Mouse (Mus musculus): ENCODE results near the gene Bak1. TPM values are rescaled to one million over a fixed set of nuclear protein-coding genes. Genes with fewer than 3 reads are reported as not detected.
A peak's percentile ranks its signal among the peaks of the same experiment; 100 is the strongest.

The Bak1 gene
- polyA plus RNA-seq, 1 experiment: 14.3 TPM

- Histone ChIP-seq H3K4me1 (ENCODE audit: control insufficient read depth, insufficient read depth, low read length) (no peaks in the 10 kb centered on the region), H3K27me3 (ENCODE audit: control insufficient read depth, insufficient read depth, low read length) (no peaks in the 10 kb centered on the region), H3K27ac (ENCODE audit: control insufficient read depth, insufficient read depth, low read depth, low read length) (no peak overlapping the region), H3K4me3 (ENCODE audit: control insufficient read depth, low read depth, low read length) (no peak overlapping the region), H3K36me3 (ENCODE audit: control insufficient read depth, insufficient read depth, low read length) (no peaks in the 10 kb centered on the region)
- TF ChIP-seq POLR2A (IDR thresholded peaks at IDR 0.05; ENCODE audit: control insufficient read depth, low read depth, low read length) (no peak), CTCF (IDR thresholded peaks at IDR 0.05; ENCODE audit: control insufficient read depth, insufficient read depth, insufficient replicate concordance, low read depth, low read length) (no peak)
These were observed 44.3 kb upstream of the Bak1 start for GRCm38 (mm10) chr17:27073126-27073525.

- H3K27ac ChIP-seq (ENCODE audit: control insufficient read depth, insufficient read depth, low read depth, low read length): no peak overlapping the region
- H3K27me3 ChIP-seq (ENCODE audit: control insufficient read depth, insufficient read depth, low read length): no peaks in the 10 kb centered on the region
- H3K36me3 ChIP-seq (ENCODE audit: control insufficient read depth, insufficient read depth, low read length): no peaks in the 10 kb centered on the region
- H3K4me1 ChIP-seq (ENCODE audit: control insufficient read depth, insufficient read depth, low read length): no peaks in the 10 kb centered on the region
- no peak overlapping the region for H3K4me3 ChIP-seq (ENCODE audit: control insufficient read depth, low read depth, low read length)
- TF ChIP-seq CTCF (IDR thresholded peaks at IDR 0.05; ENCODE audit: control insufficient read depth, insufficient read depth, insufficient replicate concordance, low read depth, low read length): no peak
- TF ChIP-seq POLR2A (IDR thresholded peaks at IDR 0.05; ENCODE audit: control insufficient read depth, low read depth, low read length): no peak
These were observed 43.6 kb upstream of the Bak1 start for GRCm38 (mm10) chr17:27072363-27072762.

GRCm38 (mm10) chr17:27071630-27072029 lies 42.8 kb upstream of the Bak1 start:
- Histone ChIP-seq H3K27me3 (ENCODE audit: control insufficient read depth, insufficient read depth, low read length) (no peaks in the 10 kb centered on the region), H3K36me3 (ENCODE audit: control insufficient read depth, insufficient read depth, low read length) (no peaks in the 10 kb centered on the region), H3K27ac (ENCODE audit: control insufficient read depth, insufficient read depth, low read depth, low read length) (no peak overlapping the region), H3K4me3 (ENCODE audit: control insufficient read depth, low read depth, low read length) (no peak overlapping the region), H3K4me1 (ENCODE audit: control insufficient read depth, insufficient read depth, low read length) (no peaks in the 10 kb centered on the region)
- 0 out of 2 replicates have a peak, but pooled peaks have one; percentile 30 for TF ChIP-seq CTCF (IDR thresholded peaks at IDR 0.05; ENCODE audit: control insufficient read depth, insufficient read depth, insufficient replicate concordance, low read depth, low read length)
- TF ChIP-seq POLR2A (IDR thresholded peaks at IDR 0.05; ENCODE audit: control insufficient read depth, low read depth, low read length): no peak

- Histone ChIP-seq H3K4me1 (ENCODE audit: control insufficient read depth, insufficient read depth, low read length) (no peaks in the 10 kb centered on the region), H3K27me3 (ENCODE audit: control insufficient read depth, insufficient read depth, low read length) (no peaks in the 10 kb centered on the region), H3K27ac (ENCODE audit: control insufficient read depth, insufficient read depth, low read depth, low read length) (no peak overlapping the region), H3K36me3 (ENCODE audit: control insufficient read depth, insufficient read depth, low read length) (no peaks in the 10 kb centered on the region), H3K4me3 (ENCODE audit: control insufficient read depth, low read depth, low read length) (no peak overlapping the region)
- TF ChIP-seq CTCF (IDR thresholded peaks at IDR 0.05; ENCODE audit: control insufficient read depth, insufficient read depth, insufficient replicate concordance, low read depth, low read length) (no peak), POLR2A (IDR thresholded peaks at IDR 0.05; ENCODE audit: control insufficient read depth, low read depth, low read length) (no peak)
These were observed 42.1 kb upstream of the Bak1 start for GRCm38 (mm10) chr17:27070913-27071312.

GRCm38 (mm10) chr17:27069071-27069470 lies 40.3 kb upstream of the Bak1 start:
- no peak overlapping the region for H3K4me3 ChIP-seq (ENCODE audit: control insufficient read depth, low read depth, low read length)
- H3K27me3 ChIP-seq (ENCODE audit: control insufficient read depth, insufficient read depth, low read length): no peaks in the 10 kb centered on the region
- H3K27ac ChIP-seq (ENCODE audit: control insufficient read depth, insufficient read depth, low read depth, low read length): no peak overlapping the region
- no peaks in the 10 kb centered on the region for H3K4me1 ChIP-seq (ENCODE audit: control insufficient read depth, insufficient read depth, low read length)
- no peak for TF ChIP-seq CTCF (IDR thresholded peaks at IDR 0.05; ENCODE audit: control insufficient read depth, insufficient read depth, insufficient replicate concordance, low read depth, low read length)
- TF ChIP-seq POLR2A (IDR thresholded peaks at IDR 0.05; ENCODE audit: control insufficient read depth, low read depth, low read length): no peak
- no peaks in the 10 kb centered on the region for H3K36me3 ChIP-seq (ENCODE audit: control insufficient read depth, insufficient read depth, low read length)

- Histone ChIP-seq H3K36me3 (ENCODE audit: control insufficient read depth, insufficient read depth, low read length) (no peaks in the 10 kb centered on the region), H3K4me1 (ENCODE audit: control insufficient read depth, insufficient read depth, low read length) (no peaks in the 10 kb centered on the region), H3K27ac (ENCODE audit: control insufficient read depth, insufficient read depth, low read depth, low read length) (no peak overlapping the region), H3K27me3 (ENCODE audit: control insufficient read depth, insufficient read depth, low read length) (no peaks in the 10 kb centered on the region), H3K4me3 (ENCODE audit: control insufficient read depth, low read depth, low read length) (no peak overlapping the region)
- TF ChIP-seq CTCF (IDR thresholded peaks at IDR 0.05; ENCODE audit: control insufficient read depth, insufficient read depth, insufficient replicate concordance, low read depth, low read length) (no peak), POLR2A (IDR thresholded peaks at IDR 0.05; ENCODE audit: control insufficient read depth, low read depth, low read length) (no peak)
These were observed 37.3 kb upstream of the Bak1 start for GRCm38 (mm10) chr17:27066065-27066464.

GRCm38 (mm10) chr17:27064195-27064594 lies 35.4 kb upstream of the Bak1 start:
- Histone ChIP-seq H3K27ac (ENCODE audit: control insufficient read depth, insufficient read depth, low read depth, low read length) (no peak overlapping the region), H3K4me3 (ENCODE audit: control insufficient read depth, low read depth, low read length) (no peak overlapping the region), H3K27me3 (ENCODE audit: control insufficient read depth, insufficient read depth, low read length) (no peaks in the 10 kb centered on the region), H3K36me3 (ENCODE audit: control insufficient read depth, insufficient read depth, low read length) (no peaks in the 10 kb centered on the region), H3K4me1 (ENCODE audit: control insufficient read depth, insufficient read depth, low read length) (no peaks in the 10 kb centered on the region)
- TF ChIP-seq CTCF (IDR thresholded peaks at IDR 0.05; ENCODE audit: control insufficient read depth, insufficient read depth, insufficient replicate concordance, low read depth, low read length): no peak

GRCm38 (mm10) chr17:27063717-27064116 lies 34.9 kb upstream of the Bak1 start:
- Histone ChIP-seq H3K4me1 (ENCODE audit: control insufficient read depth, insufficient read depth, low read length) (no peaks in the 10 kb centered on the region), H3K4me3 (ENCODE audit: control insufficient read depth, low read depth, low read length) (no peak overlapping the region), H3K36me3 (ENCODE audit: control insufficient read depth, insufficient read depth, low read length) (no peaks in the 10 kb centered on the region), H3K27ac (ENCODE audit: control insufficient read depth, insufficient read depth, low read depth, low read length) (no peak overlapping the region), H3K27me3 (ENCODE audit: control insufficient read depth, insufficient read depth, low read length) (no peaks in the 10 kb centered on the region)
- TF ChIP-seq CTCF (IDR thresholded peaks at IDR 0.05; ENCODE audit: control insufficient read depth, insufficient read depth, insufficient replicate concordance, low read depth, low read length): no peak
- TF ChIP-seq POLR2A (IDR thresholded peaks at IDR 0.05; ENCODE audit: control insufficient read depth, low read depth, low read length): no peak

Data from testis, adult 2 months (tissue).